In genomic region chr1:132125803-132126405, GRCm38 (mm10) we compare ENCODE assay signal across 9 mouse cellular contexts. TPM values are rescaled to one million over a fixed set of nuclear protein-coding genes. Genes with fewer than 3 reads are reported as not detected.
DNase-seq lines count a peak whose midpoint lies in the region; ATAC-seq lines count a peak whose summit lies in the region.
"Had no signal": no experiment of that assay in that cellular context is flagged by ENCODE, and none has a peak within 500 bp of the region (broad histone marks: within the 10 kb centered on the region; RNA-seq: fewer than 3 reads in every experiment).

No protein-coding gene starts in this region.

- intact Hi-C loops in gastrocnemius, postnatal 14 days (cut with DNase I; ENCODE audit: low total_unique reads): no loop called here

- peak; percentile 35; the same call in 1 of the 2 replicates for ATAC-seq in frontal cortex, adult (ENCODE audit: low TSS enrichment)

- DNase-seq in frontal cortex, postnatal 10 days (ENCODE audit: low spot score in 2 of 2): no peak
- DNase-seq in thymus, postnatal 4 days: peak; percentile 50
- no peak for DNase-seq in thymus, postnatal 25 days
- DNase-seq in liver: peak; percentile 42
- no peak for DNase-seq in spleen, postnatal 10 days (ENCODE audit: low spot score in 2 of 2)
- no peak for DNase-seq in Muller cell, postnatal 12 days (ENCODE audit: inconsistent ontology term)
- DNase-seq in gastrocnemius, postnatal 14 days: no peak
- DNase-seq: cerebellum, postnatal 36 days had no signal

RNA-seq across cellular contexts. Expression of gene Cdk18, which starts 13.6 kb away (rescaled TPM):
- total RNA-seq in gastrocnemius, postnatal 14 days (2021): 1 to 10 TPM in 1 of 2 experiments, under 1 TPM in 1; 0.92 to 1.6 TPM

RNA-seq across cellular contexts. Expression of gene Mfsd4a, which starts 58.0 kb away (rescaled TPM):
- 1 to 10 TPM; 2.0 to 2.2 TPM for total RNA-seq in gastrocnemius, postnatal 14 days (2021)

Comparison
In these comparisons a context has a peak if more than half of its experiments do, and no peak if none do; other contexts are left out.
1. DNase-seq: peak in thymus, postnatal 4 days (single experiment) and liver (single experiment); none in frontal cortex, postnatal 10 days (0 of 2), thymus, postnatal 25 days (single experiment), spleen, postnatal 10 days (0 of 2), Muller cell, postnatal 12 days (single experiment) and gastrocnemius, postnatal 14 days (single experiment).